Mouse (Mus musculus) midbrain, postnatal 0 days (tissue): ENCODE measurements at regions not wholly inside any gene's neighbourhood (a gene's known extent, or its start where the extent isn't known, plus 50 kb on each side); places are given as distances from the start of the nearest gene placed in this dataset.

Source experiments
- ATAC-seq: fragments of 200-750 bp; cut with Nextera tagmentation; 2 replicates; pipeline ENCODE4 v1.8.0; 2017; ENCODE audit warnings: moderate number of reproducible peaks, mild to moderate bottlenecking, moderate TSS enrichment, moderate library complexity; ENCODE audit not compliant: low FRiP score
- DNase-seq: peaks from one replicate; pipeline ENCODE4 v3.0.0-alpha.2; 2015; ENCODE audit warnings: low spot score
- H3K27ac ChIP-seq: fragments of 300-500 bp; sonication (generic); 2 replicates; pipeline ENCODE4 v1.5.1; 2014; ENCODE audit warnings: low read depth, mild to moderate bottlenecking, low read length, mixed read lengths
- H3K27me3 ChIP-seq: fragments of 300-500 bp; sonication (generic); 2 replicates; pipeline ENCODE4 v1.6.1; 2014; ENCODE audit warnings: low read length, control low read depth, mixed read lengths; ENCODE audit not compliant: insufficient read depth
- H3K36me3 ChIP-seq: fragments of 300-500 bp; sonication (generic); 2 replicates; pipeline ENCODE4 v1.6.1; 2014; ENCODE audit warnings: low read length, control low read depth, mixed read lengths; ENCODE audit not compliant: insufficient read depth
- H3K4me1 ChIP-seq: fragments of 300-500 bp; sonication (generic); 2 replicates; pipeline ENCODE4 v1.6.1; 2014; ENCODE audit warnings: mild to moderate bottlenecking, control low read depth, antibody characterized with exemption, low read length, mixed read lengths; ENCODE audit not compliant: insufficient read depth
- H3K4me2 ChIP-seq: fragments of 300-500 bp; sonication (generic); 2 replicates; pipeline ENCODE4 v1.6.1; 2014; ENCODE audit warnings: low read depth, mild to moderate bottlenecking, low read length, mixed read lengths; ENCODE audit not compliant: poor library complexity, severe bottlenecking
- H3K4me3 ChIP-seq: fragments of 300-500 bp; sonication (generic); 2 replicates; pipeline ENCODE4 v1.5.1; 2014; ENCODE audit warnings: low read depth, mild to moderate bottlenecking, low read length, moderate library complexity
- H3K9ac ChIP-seq: fragments of 300-500 bp; sonication (generic); replicated peaks from 2 replicates; pipeline ENCODE4 v1.6.1; 2014; ENCODE audit warnings: mild to moderate bottlenecking, low read length, moderate library complexity, mixed read lengths; ENCODE audit not compliant: poor library complexity, severe bottlenecking
- H3K9me3 ChIP-seq: fragments of 300-500 bp; sonication (generic); 2 replicates; pipeline ENCODE4 v1.6.1; 2016; ENCODE audit warnings: low read length, control low read depth
- CTCF ChIP-seq: IDR thresholded peaks from 2 replicates; pipeline ENCODE4 v1.5.1; 2016; ENCODE audit warnings: antibody characterized with exemption, mild to moderate bottlenecking
- WGBS: fragments of 180-500 bp; shearing (Covaris S2); extraction: QIAGEN DNeasy Blood & Tissue Kit; methylation state at CpG from one replicate; pipeline ENCODE4 v1.1.7; 2014; 5-methylcytosine and 5-hydroxymethylcytosine counted together

GRCm38 (mm10) chr2:95378296-95378695 lies 939.7 kb upstream of the Lrrc4c start:
- Histone ChIP-seq H3K9ac (no peak overlapping the region), H3K27me3 (no peaks in the 10 kb centered on the region), H3K36me3 (no peaks in the 10 kb centered on the region), H3K9me3 (no peaks in the 10 kb centered on the region), H3K4me3 (no peak overlapping the region), H3K27ac (no peak overlapping the region), H3K4me2 (no peak overlapping the region), H3K4me1 (no peaks in the 10 kb centered on the region)
- TF ChIP-seq CTCF: no peak
- DNase-seq (no peak), ATAC-seq (no peak)
- WGBS: 87% methylated on average over 2 of the region's 2 CpGs

DNA sequence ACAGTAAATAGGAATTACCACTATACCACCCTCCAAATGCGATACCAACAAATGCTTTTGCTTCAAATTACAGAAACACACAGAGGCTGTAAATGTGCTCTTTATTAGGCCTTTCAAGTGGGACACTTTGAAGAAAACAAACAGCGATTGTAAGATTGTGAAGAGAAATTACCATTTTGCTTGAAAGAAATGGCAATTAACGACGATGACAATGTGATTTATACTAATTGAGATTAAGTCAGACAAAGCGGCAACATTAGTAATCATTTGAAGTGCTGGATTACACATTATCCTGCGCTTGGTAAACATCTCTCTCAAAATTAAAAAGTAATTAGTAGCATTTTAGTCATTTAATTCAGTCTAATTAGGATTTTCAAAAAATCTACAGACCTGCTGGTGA lies 938.5 kb upstream of the Api5 start:
- H3K9ac ChIP-seq: no peak overlapping the region
- H3K36me3 ChIP-seq: no peaks in the 10 kb centered on the region
- H3K4me3 ChIP-seq: no peak overlapping the region
- no peaks in the 10 kb centered on the region for H3K9me3 ChIP-seq
- ATAC-seq (no peak), DNase-seq (peak; percentile 5)
- no peaks in the 10 kb centered on the region for H3K27me3 ChIP-seq
- 74% methylated on average over 6 of the region's 6 CpGs for WGBS
- H3K4me1 ChIP-seq: no peaks in the 10 kb centered on the region
- no peak for TF ChIP-seq CTCF
- H3K4me2 ChIP-seq: no peak overlapping the region
- no peak overlapping the region for H3K27ac ChIP-seq

- ATAC-seq: no peak
- 83% methylated on average over 1 of the region's 1 CpGs for WGBS
Measured at GRCm38 (mm10) chr2:95366824-95367715, 929.1 kb upstream of the Api5 start.

More at GRCm38 (mm10) chr2:95366824-95367715, 929.1 kb upstream of the Api5 start:
- Histone ChIP-seq H3K4me2 (no peak overlapping the region), H3K9ac (no peak overlapping the region), H3K36me3 (no peaks in the 10 kb centered on the region), H3K9me3 (no peaks in the 10 kb centered on the region), H3K4me1 (no peaks in the 10 kb centered on the region), H3K27me3 (no peaks in the 10 kb centered on the region), H3K4me3 (no peak overlapping the region), H3K27ac (no peak overlapping the region)
- TF ChIP-seq CTCF: no peak
- DNase-seq: peak; percentile 3
